Mouse (Mus musculus): ENCODE data around the gene Ndufa11. TPM values are rescaled to one million over a fixed set of nuclear protein-coding genes. Genes with fewer than 3 reads are reported as not detected.
A peak's percentile ranks its signal among the peaks of the same experiment; 100 is the strongest.

The Ndufa11 gene
- polyA plus RNA-seq, 1 experiment from 2014 or later = 471 TPM

DNA sequence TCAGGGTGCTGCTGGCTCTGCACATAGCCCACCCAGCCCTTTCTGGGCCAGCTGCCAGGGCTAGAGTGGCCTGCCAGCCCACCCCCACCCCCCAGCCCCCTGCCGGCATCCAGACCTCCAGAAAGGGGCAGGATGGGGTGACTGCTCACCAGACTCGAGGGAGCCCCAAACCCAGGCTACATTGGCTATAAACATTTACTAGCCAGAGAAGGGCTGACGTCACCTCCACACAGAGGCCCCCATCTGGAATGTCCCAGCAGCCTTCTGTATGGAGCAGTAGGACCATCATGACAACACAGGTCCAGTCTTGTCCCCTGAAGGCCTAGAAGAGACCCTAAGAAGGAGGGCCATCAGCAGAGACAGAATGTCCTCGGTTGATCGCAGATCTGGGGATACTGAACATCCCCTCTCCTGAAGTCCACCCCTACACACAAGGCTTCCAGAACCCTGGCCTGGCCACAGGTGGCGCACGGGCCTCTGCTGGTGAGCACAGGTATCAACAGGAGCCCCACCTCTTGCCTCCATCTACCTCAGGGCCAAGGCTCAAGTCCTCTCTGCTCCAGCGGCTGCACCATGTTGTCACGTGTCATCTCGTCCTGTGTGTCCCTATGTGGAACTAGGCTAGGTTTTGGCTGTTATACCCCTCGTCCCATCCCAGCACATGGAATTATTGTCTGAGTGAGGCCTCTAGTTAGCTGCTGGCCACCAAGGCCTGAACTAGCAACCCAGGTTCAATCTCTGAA, 6.0 kb downstream of the Ndufa11 start:
- H3K4me3 ChIP-seq (replicated peaks) = no peak overlapping the region
- no peak overlapping the region for H3K4me2 ChIP-seq (replicated peaks)
- WGBS = 77% methylated on average over 11 of the region's 11 CpGs
- no peak overlapping the region for H3K9ac ChIP-seq
- H3K36me3 ChIP-seq = 0 out of 2 replicates have a peak, but pooled peaks cover 11% of the 10 kb centered on the region
- H3K9me3 ChIP-seq = no peaks in the 10 kb centered on the region
- no peak for ATAC-seq
- H3K27me3 ChIP-seq (replicated peaks) = no peaks in the 10 kb centered on the region
- peaks cover 35% of the 10 kb centered on the region for H3K4me1 ChIP-seq (replicated peaks)
- no peak overlapping the region for H3K27ac ChIP-seq

- Histone ChIP-seq H3K4me3 (replicated peaks) (no peak overlapping the region), H3K4me1 (replicated peaks) (peaks cover 31% of the 10 kb centered on the region), H3K4me2 (replicated peaks) (no peak overlapping the region), H3K27ac (peak overlapping the region; percentile 48; the same call in 1 of the 2 replicates), H3K27me3 (replicated peaks) (no peaks in the 10 kb centered on the region), H3K9ac (no peak overlapping the region), H3K36me3 (0 out of 2 replicates have a peak, but pooled peaks cover 6% of the 10 kb centered on the region), H3K9me3 (no peaks in the 10 kb centered on the region)
- ATAC-seq = peak; percentile 32
- 14% methylated on average over 7 of the region's 7 CpGs for WGBS
These were observed 9.6 kb downstream of the Ndufa11 start for GRCm38 (mm10) chr17:56727029-56727649.

DNA sequence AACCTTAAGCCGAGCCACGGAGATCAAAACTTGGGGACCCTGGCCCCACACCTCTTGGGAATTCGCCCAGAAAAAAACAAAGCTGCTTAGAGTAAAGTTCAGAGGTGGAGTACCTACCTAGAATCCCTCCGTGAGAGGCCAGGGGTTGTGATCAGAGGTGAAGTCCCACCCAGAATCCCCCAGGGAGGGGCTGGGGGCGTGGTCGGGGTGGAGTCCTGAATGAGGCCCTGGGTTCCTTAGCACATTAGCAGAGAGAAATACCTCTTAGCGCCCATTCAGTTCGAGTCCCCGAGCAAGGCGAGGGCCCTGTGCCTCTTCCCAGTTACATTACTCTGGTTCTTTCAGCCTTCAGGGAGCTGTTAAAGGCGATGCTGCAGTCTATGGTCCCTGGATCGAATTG, 10.1 kb downstream of the Ndufa11 start:
- ATAC-seq = peak; percentile 71
- Histone ChIP-seq H3K27me3 (replicated peaks) (no peaks in the 10 kb centered on the region), H3K4me2 (replicated peaks) (peak overlapping the region; percentile 42), H3K27ac (peak overlapping the region; percentile 48), H3K9me3 (no peaks in the 10 kb centered on the region), H3K4me3 (replicated peaks) (no peak overlapping the region), H3K9ac (no peak overlapping the region), H3K36me3 (0 out of 2 replicates have a peak, but pooled peaks cover 5% of the 10 kb centered on the region), H3K4me1 (replicated peaks) (peaks cover 30% of the 10 kb centered on the region)
- 11% methylated on average over 12 of the region's 12 CpGs for WGBS

DNA sequence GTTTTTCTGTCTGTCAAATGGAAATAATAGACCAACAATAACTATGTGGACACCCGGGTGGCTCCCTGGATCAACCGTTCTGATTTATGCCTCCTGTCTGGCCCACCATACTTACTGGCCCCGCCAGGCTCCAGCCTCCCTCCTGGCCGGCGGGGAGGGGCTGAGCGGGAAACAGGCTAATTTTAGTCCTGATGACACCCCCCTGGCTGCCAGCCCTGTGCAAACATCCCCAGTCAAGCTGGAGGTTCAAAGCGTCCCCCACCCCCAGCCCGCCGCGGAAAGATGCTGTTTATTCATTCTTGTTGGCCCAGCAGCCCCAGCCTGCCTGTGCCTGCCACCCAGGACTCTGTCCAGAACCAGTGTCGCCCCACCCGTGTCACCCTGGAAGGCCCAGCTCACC, 10.6 kb downstream of the Ndufa11 start:
- H3K4me2 ChIP-seq (replicated peaks) = peak overlapping the region; percentile 42
- H3K4me1 ChIP-seq (replicated peaks) = peaks cover 28% of the 10 kb centered on the region
- H3K4me3 ChIP-seq (replicated peaks) = no peak overlapping the region
- peak; percentile 35 for ATAC-seq
- H3K36me3 ChIP-seq = 0 out of 2 replicates have a peak, but pooled peaks cover under 1% of the 10 kb centered on the region
- 6% methylated on average over 12 of the region's 12 CpGs for WGBS
- no peaks in the 10 kb centered on the region for H3K9me3 ChIP-seq
- no peak overlapping the region for H3K9ac ChIP-seq
- H3K27ac ChIP-seq = peak overlapping the region; percentile 48; the same call in 1 of the 2 replicates
- H3K27me3 ChIP-seq (replicated peaks) = no peaks in the 10 kb centered on the region

GRCm38 (mm10) chr17:56729151-56729550, 11.6 kb downstream of the Ndufa11 start:
- no peak for ATAC-seq
- H3K36me3 ChIP-seq = no peaks in the 10 kb centered on the region
- no peak overlapping the region for H3K4me3 ChIP-seq (replicated peaks)
- 53% methylated on average over 6 of the region's 6 CpGs for WGBS
- no peak overlapping the region for H3K4me2 ChIP-seq (replicated peaks)
- H3K4me1 ChIP-seq (replicated peaks) = peaks cover 23% of the 10 kb centered on the region
- no peak overlapping the region for H3K9ac ChIP-seq
- H3K9me3 ChIP-seq = no peaks in the 10 kb centered on the region
- no peaks in the 10 kb centered on the region for H3K27me3 ChIP-seq (replicated peaks)
- H3K27ac ChIP-seq = no peak overlapping the region

- Histone ChIP-seq H3K4me1 (replicated peaks) (peaks cover 23% of the 10 kb centered on the region), H3K9me3 (no peaks in the 10 kb centered on the region), H3K27me3 (replicated peaks) (no peaks in the 10 kb centered on the region), H3K27ac (no peak overlapping the region), H3K9ac (no peak overlapping the region), H3K36me3 (no peaks in the 10 kb centered on the region), H3K4me3 (replicated peaks) (no peak overlapping the region), H3K4me2 (replicated peaks) (no peak overlapping the region)
- ATAC-seq = no peak
- 73% methylated on average over 2 of the region's 2 CpGs for WGBS
These were observed 12.1 kb downstream of the Ndufa11 start for GRCm38 (mm10) chr17:56729656-56730055.

GRCm38 (mm10) chr17:56736534-56736933, 19.0 kb downstream of the Ndufa11 start:
- H3K4me2 ChIP-seq (replicated peaks) = no peak overlapping the region
- H3K4me1 ChIP-seq (replicated peaks) = no peaks in the 10 kb centered on the region
- no peaks in the 10 kb centered on the region for H3K27me3 ChIP-seq (replicated peaks)
- ATAC-seq = no peak
- no peak overlapping the region for H3K9ac ChIP-seq
- WGBS = 47% methylated on average over 8 of the region's 8 CpGs
- H3K36me3 ChIP-seq = no peaks in the 10 kb centered on the region
- no peak overlapping the region for H3K27ac ChIP-seq
- H3K4me3 ChIP-seq (replicated peaks) = no peak overlapping the region
- no peaks in the 10 kb centered on the region for H3K9me3 ChIP-seq

- ATAC-seq = no peak
- Histone ChIP-seq H3K4me3 (replicated peaks) (no peak overlapping the region), H3K27ac (no peak overlapping the region), H3K9me3 (no peaks in the 10 kb centered on the region), H3K4me1 (replicated peaks) (no peaks in the 10 kb centered on the region), H3K4me2 (replicated peaks) (no peak overlapping the region), H3K27me3 (replicated peaks) (no peaks in the 10 kb centered on the region), H3K9ac (no peak overlapping the region), H3K36me3 (no peaks in the 10 kb centered on the region)
- WGBS = 80% methylated on average over 10 of the region's 10 CpGs
These were observed 20.7 kb downstream of the Ndufa11 start for GRCm38 (mm10) chr17:56738221-56738620.

DNA sequence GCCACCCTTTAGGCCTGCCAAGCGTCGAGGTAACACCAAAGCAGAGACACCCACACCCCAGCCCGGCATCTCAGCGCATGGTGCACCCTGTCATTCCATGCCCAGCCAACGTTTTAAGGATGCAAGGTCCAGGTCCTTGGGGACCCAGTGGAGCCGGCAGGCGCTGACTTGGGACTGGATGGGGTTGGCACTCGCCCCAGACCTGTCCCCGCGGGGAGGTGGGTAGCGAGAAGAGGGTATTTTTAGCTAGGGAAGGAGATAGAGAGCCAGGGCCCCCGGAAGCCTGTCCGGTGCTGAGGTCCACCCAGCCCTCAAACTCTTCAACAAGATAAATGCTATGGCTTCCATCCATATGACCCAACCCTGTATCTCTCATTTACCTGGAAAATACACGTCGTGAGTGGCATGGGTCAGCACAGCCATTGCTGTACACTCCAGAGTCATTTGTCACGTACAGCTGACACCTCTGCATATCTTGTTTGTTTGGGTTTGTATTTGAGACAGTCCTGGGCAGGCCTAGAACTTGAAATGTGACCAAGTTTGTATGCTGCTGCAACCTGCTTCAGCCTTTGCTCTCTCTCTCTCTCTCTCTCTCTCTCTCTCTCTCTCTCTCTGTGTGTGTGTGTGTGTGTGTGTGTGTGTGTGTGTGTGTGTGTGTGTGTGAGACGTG, 22.7 kb downstream of the Ndufa11 start:
- ATAC-seq = no peak

GRCm38 (mm10) chr17:56740788-56741160, 23.2 kb downstream of the Ndufa11 start:
- no peak overlapping the region for H3K4me2 ChIP-seq (replicated peaks)
- no peak for ATAC-seq
- no peak overlapping the region for H3K9ac ChIP-seq
- no peaks in the 10 kb centered on the region for H3K36me3 ChIP-seq
- H3K9me3 ChIP-seq = no peaks in the 10 kb centered on the region
- H3K27me3 ChIP-seq (replicated peaks) = no peaks in the 10 kb centered on the region
- 74% methylated on average over 17 of the region's 17 CpGs for WGBS
- no peak overlapping the region for H3K4me3 ChIP-seq (replicated peaks)
- no peak overlapping the region for H3K27ac ChIP-seq
- no peaks in the 10 kb centered on the region for H3K4me1 ChIP-seq (replicated peaks)

More for the DNA sequence above, 22.7 kb downstream of the Ndufa11 start:
- Histone ChIP-seq H3K4me3 (replicated peaks) (no peak overlapping the region), H3K4me1 (replicated peaks) (no peaks in the 10 kb centered on the region), H3K4me2 (replicated peaks) (no peak overlapping the region), H3K9me3 (no peaks in the 10 kb centered on the region), H3K27me3 (replicated peaks) (no peaks in the 10 kb centered on the region), H3K36me3 (no peaks in the 10 kb centered on the region), H3K27ac (no peak overlapping the region), H3K9ac (no peak overlapping the region)
- 79% methylated on average over 17 of the region's 17 CpGs for WGBS

DNA sequence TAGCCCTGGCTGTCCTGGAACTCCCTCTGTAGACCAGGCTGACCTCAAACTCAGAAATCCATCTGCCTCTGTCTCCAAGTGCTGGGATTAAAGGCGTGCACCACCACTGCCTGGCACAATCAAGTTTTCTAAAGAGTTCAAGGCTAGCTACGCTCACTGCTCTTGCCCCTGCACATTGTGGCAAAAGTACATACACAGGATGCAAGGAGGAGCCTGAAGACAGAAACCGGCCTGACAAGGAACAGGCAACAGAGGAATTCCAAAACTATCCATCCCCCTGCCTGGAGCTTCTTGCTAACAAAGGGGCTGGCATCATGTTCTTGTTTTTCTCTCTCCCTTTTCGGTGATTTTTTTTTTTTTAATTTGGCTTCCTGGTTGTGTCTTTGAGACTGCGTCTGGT, 26.6 kb downstream of the Ndufa11 start:
- Histone ChIP-seq H3K4me3 (replicated peaks) (no peak overlapping the region), H3K9ac (no peak overlapping the region), H3K4me2 (replicated peaks) (no peak overlapping the region), H3K36me3 (no peaks in the 10 kb centered on the region), H3K9me3 (no peaks in the 10 kb centered on the region), H3K4me1 (replicated peaks) (no peaks in the 10 kb centered on the region), H3K27me3 (replicated peaks) (no peaks in the 10 kb centered on the region), H3K27ac (no peak overlapping the region)
- ATAC-seq = no peak
- WGBS = 31% methylated on average over 5 of the region's 5 CpGs

- Histone ChIP-seq H3K27ac (no peak overlapping the region), H3K4me2 (replicated peaks) (peak overlapping the region; percentile 58), H3K27me3 (replicated peaks) (peaks cover 43% of the 10 kb centered on the region), H3K4me1 (replicated peaks) (peaks cover 18% of the 10 kb centered on the region), H3K9ac (peak overlapping the region; percentile 32), H3K36me3 (no peaks in the 10 kb centered on the region), H3K9me3 (no peaks in the 10 kb centered on the region), H3K4me3 (replicated peaks) (peak overlapping the region; percentile 25)
- peak; percentile 55 for ATAC-seq
- WGBS = 28% methylated on average over 71 of the region's 71 CpGs
These were observed 34.0 kb downstream of the Ndufa11 start for GRCm38 (mm10) chr17:56751404-56752072.
